Mouse (Mus musculus) myocyte (in vitro differentiated cells): Measurements from ENCODE around the gene Siglec1.

Experiments used
- E2F4 ChIP-seq: IDR thresholded peaks from one replicate; pipeline ENCODE4 v1.6.1; 2011; ENCODE audit warnings: mild to moderate bottlenecking, control low read depth, moderate library complexity; ENCODE audit not compliant: insufficient read depth
- MAX ChIP-seq: IDR thresholded peaks from one replicate; pipeline ENCODE4 v1.6.1; 2011; ENCODE audit warnings: low read depth, mild to moderate bottlenecking, control low read depth
- POLR2A ChIP-seq: IDR thresholded peaks from one replicate; pipeline ENCODE4 v1.6.1; 2011; ENCODE audit warnings: low read depth, mild to moderate bottlenecking, control low read depth, moderate library complexity; ENCODE audit not compliant: insufficient read length

DNA sequence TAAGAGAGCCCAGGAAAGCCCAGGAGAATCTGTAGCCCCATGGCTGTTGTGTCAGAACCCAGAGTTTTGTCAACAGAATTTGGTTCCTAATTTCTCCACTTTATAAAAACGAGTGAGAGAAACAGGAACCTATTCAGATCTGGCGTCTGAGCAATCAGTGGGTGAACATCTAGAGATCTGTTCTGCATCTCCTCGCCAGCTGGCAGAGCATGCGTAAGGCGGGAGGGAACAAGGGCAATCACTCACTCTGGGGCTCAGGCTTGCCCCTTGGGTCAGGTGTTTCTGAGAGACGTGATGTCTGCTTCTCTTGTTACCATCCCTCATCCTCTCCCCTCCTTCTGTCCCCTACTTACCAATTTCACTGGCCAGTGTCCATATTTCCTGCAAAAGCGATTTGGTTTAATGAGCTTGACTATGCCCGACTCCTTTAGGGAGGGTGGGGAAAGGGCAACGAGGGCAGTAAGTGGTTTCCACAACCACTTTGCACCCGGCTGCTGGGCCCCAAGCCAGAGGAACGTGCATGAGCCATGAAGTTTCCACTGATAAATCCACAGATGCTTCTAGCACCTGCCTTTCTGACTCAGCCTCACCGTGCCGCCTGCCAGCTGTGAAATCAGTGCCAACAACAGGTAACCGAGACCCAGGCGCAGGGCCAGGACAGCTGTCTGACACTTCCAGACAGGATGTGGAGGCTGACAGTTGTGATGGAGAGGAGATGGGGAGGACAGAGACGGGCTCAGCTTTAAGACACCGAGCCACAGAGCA lies 49.2 kb downstream of the Siglec1 start:
- TF ChIP-seq POLR2A: no peak
- no peak for TF ChIP-seq E2F4
- TF ChIP-seq MAX: no peak
